Mouse (Mus musculus) midbrain, embryonic 11.5 days (tissue): ENCODE results near the gene Ccdc154. TPM values are rescaled to one million over a fixed set of nuclear protein-coding genes. Genes with fewer than 3 reads are reported as not detected.

Experiments
- ATAC-seq: fragments of 200-750 bp; cut with Nextera tagmentation; 2 replicates; pipeline ENCODE4 v1.8.0; 2017; ENCODE audit warnings: moderate TSS enrichment, moderate library complexity; ENCODE audit not compliant: low FRiP score
- DNase-seq: peaks from one replicate; pipeline ENCODE4 v3.0.0; 2015; ENCODE audit warnings: low spot score; ENCODE audit errors: missing footprints
- H3K27ac ChIP-seq: fragments of 300-500 bp; sonication (generic); 2 replicates; pipeline ENCODE4 v1.5.1; 2014; ENCODE audit warnings: low read depth, low read length
- H3K27me3 ChIP-seq: fragments of 300-500 bp; sonication (generic); 2 replicates; pipeline ENCODE4 v1.6.1; 2014; ENCODE audit warnings: mild to moderate bottlenecking, low read length, moderate library complexity, mixed read lengths; ENCODE audit not compliant: control insufficient read depth, insufficient read depth
- H3K36me3 ChIP-seq: fragments of 300-500 bp; sonication (generic); 2 replicates; pipeline ENCODE4 v1.6.1; 2014; ENCODE audit warnings: mild to moderate bottlenecking, low read length, moderate library complexity, mixed read lengths; ENCODE audit not compliant: control insufficient read depth, insufficient read depth
- H3K4me1 ChIP-seq: fragments of 300-500 bp; sonication (generic); 2 replicates; pipeline ENCODE4 v1.6.1; 2014; ENCODE audit warnings: low read length; ENCODE audit not compliant: control insufficient read depth, insufficient read depth
- H3K4me2 ChIP-seq: fragments of 300-500 bp; sonication (generic); 2 replicates; pipeline ENCODE4 v1.6.1; 2014; ENCODE audit warnings: mild to moderate bottlenecking, moderate library complexity
- H3K4me3 ChIP-seq: fragments of 300-500 bp; sonication (generic); 2 replicates; pipeline ENCODE4 v1.5.1; 2014; ENCODE audit warnings: low read depth, low read length
- H3K9ac ChIP-seq: fragments of 300-500 bp; sonication (generic); 2 replicates; pipeline ENCODE4 v1.6.1; 2014; ENCODE audit warnings: low read length
- H3K9me3 ChIP-seq: fragments of 300-500 bp; sonication (generic); 2 replicates; pipeline ENCODE4 v1.6.1; 2016; ENCODE audit warnings: low read length; ENCODE audit not compliant: control insufficient read depth
- WGBS: fragments of 180-500 bp; shearing (Covaris S2); extraction: QIAGEN DNeasy Blood & Tissue Kit; methylation state at CpG from one replicate; pipeline ENCODE4 v1.1.7; 2014; 5-methylcytosine and 5-hydroxymethylcytosine counted together
- polyA plus RNA-seq: library from polyadenylated mRNA; unstranded; fragments of >200 nt; fragmentation: Nextera tagmentation; extraction: Ambion mirVana; gene quantifications from 2 replicates; pipeline ENCODE4 v1.2.1, GENCODE M21; 2014

The Ccdc154 gene
- polyA plus RNA-seq, 1 experiment from 2014 or later: not detected

- no peak overlapping the region for H3K4me3 ChIP-seq
- no peaks in the 10 kb centered on the region for H3K36me3 ChIP-seq
- no peak overlapping the region for H3K9ac ChIP-seq
- DNase-seq (peak; percentile 53), ATAC-seq (no peak)
- H3K9me3 ChIP-seq: no peaks in the 10 kb centered on the region
- H3K27me3 ChIP-seq: no peaks in the 10 kb centered on the region
- H3K27ac ChIP-seq: no peak overlapping the region
- 84% methylated on average over 9 of the region's 9 CpGs for WGBS
- H3K4me2 ChIP-seq: no peak overlapping the region
- H3K4me1 ChIP-seq: no peaks in the 10 kb centered on the region
Measured at GRCm38 (mm10) chr17:25127681-25128080, 34.6 kb upstream of the Ccdc154 start.

DNA sequence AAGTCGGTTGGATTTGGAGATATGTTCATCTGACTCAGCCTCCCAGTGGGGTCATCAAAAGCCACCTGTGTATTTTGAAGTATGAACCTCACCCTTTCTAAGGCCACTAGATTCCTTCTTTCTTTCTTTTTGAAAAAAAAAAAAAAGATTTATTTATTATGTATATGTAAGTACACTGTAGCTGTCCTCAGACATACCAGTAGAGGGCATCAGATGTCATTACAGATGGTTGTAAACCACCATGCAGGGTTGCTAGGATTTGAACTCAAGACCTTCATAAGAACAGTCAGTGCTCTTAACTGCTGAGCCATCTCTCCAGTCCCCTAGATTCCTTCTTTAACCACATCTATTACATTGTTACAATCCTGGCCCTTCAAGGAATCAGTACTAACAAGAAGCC is 32.2 kb upstream of the Ccdc154 start:
- no peak overlapping the region for H3K4me3 ChIP-seq
- H3K27me3 ChIP-seq: no peaks in the 10 kb centered on the region
- peaks cover 8% of the 10 kb centered on the region for H3K4me1 ChIP-seq
- no peak overlapping the region for H3K9ac ChIP-seq
- 96% methylated on average over 1 of the region's 1 CpGs for WGBS
- no peak overlapping the region for H3K4me2 ChIP-seq
- ATAC-seq (no peak), DNase-seq (peak; percentile 73)
- H3K36me3 ChIP-seq: no peaks in the 10 kb centered on the region
- no peak overlapping the region for H3K27ac ChIP-seq
- H3K9me3 ChIP-seq: no peaks in the 10 kb centered on the region

DNA sequence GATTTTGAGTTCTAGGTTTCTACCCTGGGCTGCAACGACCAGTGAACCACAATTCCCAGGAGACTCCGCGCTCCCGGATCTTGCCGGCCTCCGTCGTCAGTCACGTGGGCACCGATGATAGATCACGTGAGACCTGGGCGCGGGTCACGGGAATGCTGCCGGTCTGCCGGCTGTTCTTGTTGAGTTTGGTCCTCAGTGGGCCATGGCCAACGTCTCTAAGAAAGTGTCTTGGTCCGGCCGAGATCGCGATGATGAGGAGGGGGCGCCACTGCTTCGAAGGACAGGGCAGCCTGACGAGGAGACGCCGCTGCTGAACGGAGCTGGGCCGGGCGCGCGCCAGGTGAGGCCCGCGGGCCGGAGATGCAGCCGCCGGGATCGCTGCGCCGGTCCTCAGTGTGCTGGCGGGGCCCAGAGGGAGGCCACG is 29.0 kb upstream of the Ccdc154 start, which contains the start of gene Clcn7:
Gene Clcn7, plus strand, starts transcription at position 117 of the 424 bp plus-strand sequence.
- H3K4me1 ChIP-seq: peaks cover 8% of the 10 kb centered on the region
- H3K27ac ChIP-seq: no peak within 1 kb of the TSS; the same call in 1 of the 2 replicates
- ATAC-seq (peak; percentile 96), DNase-seq (peak; percentile 98)
- no peaks in the 10 kb centered on the region for H3K9me3 ChIP-seq
- WGBS: under 1% methylated on average over 40 of the region's 40 CpGs
- peak within 1 kb of the TSS; percentile 73 for H3K4me3 ChIP-seq
- peak within 1 kb of the TSS; percentile 75 for H3K9ac ChIP-seq
- H3K36me3 ChIP-seq: no peaks in the 10 kb centered on the region
- no peaks in the 10 kb centered on the region for H3K27me3 ChIP-seq
- peak within 1 kb of the TSS; percentile 82 for H3K4me2 ChIP-seq

DNA sequence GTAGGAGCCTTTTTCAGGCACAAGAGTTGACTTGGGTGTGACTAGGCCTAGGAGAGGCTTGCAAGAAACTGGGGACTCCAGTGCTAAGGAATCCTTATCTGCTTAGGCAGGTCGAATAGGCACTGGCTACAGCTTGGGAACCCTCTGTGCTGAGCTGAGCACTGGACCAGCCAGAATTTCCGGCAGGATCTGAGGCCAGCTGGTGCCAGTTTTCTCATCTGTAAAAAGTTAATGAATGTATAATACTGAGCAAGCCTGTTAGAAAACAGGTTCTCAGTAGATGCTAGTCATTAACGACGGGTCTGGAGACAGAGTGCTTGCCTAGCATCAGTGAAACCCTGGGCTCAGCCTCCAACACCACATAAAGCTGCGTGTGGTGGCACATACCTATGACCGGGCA is 26.6 kb upstream of the Ccdc154 start:
- Histone ChIP-seq H3K9ac (no peak overlapping the region), H3K4me3 (no peak overlapping the region), H3K9me3 (no peaks in the 10 kb centered on the region), H3K36me3 (no peaks in the 10 kb centered on the region), H3K27ac (no peak overlapping the region), H3K4me2 (no peak overlapping the region), H3K27me3 (no peaks in the 10 kb centered on the region), H3K4me1 (peaks cover 8% of the 10 kb centered on the region)
- DNase-seq (no peak), ATAC-seq (no peak)
- WGBS: 88% methylated on average over 6 of the region's 6 CpGs

- Histone ChIP-seq H3K4me2 (no peak overlapping the region), H3K9ac (no peak overlapping the region), H3K4me3 (no peak overlapping the region), H3K36me3 (no peaks in the 10 kb centered on the region), H3K27me3 (no peaks in the 10 kb centered on the region), H3K9me3 (no peaks in the 10 kb centered on the region), H3K4me1 (peaks cover 8% of the 10 kb centered on the region), H3K27ac (no peak overlapping the region)
- DNase-seq: no peak
- 94% methylated on average over 1 of the region's 1 CpGs for WGBS
- ATAC-seq: no peak
Measured at GRCm38 (mm10) chr17:25138803-25139202, 23.5 kb upstream of the Ccdc154 start.

- Histone ChIP-seq H3K9ac (no peak overlapping the region), H3K4me3 (no peak overlapping the region), H3K27ac (no peak overlapping the region), H3K4me2 (no peak overlapping the region), H3K4me1 (no peaks in the 10 kb centered on the region), H3K36me3 (no peaks in the 10 kb centered on the region), H3K27me3 (no peaks in the 10 kb centered on the region), H3K9me3 (no peaks in the 10 kb centered on the region)
- WGBS: 74% methylated on average over 4 of the region's 4 CpGs
- ATAC-seq (no peak), DNase-seq (no peak)
Measured at GRCm38 (mm10) chr17:25139960-25140359, 22.3 kb upstream of the Ccdc154 start.

- no peak overlapping the region for H3K4me2 ChIP-seq
- DNase-seq (no peak), ATAC-seq (no peak)
- H3K9me3 ChIP-seq: no peaks in the 10 kb centered on the region
- H3K4me1 ChIP-seq: no peaks in the 10 kb centered on the region
- peaks cover 6% of the 10 kb centered on the region for H3K36me3 ChIP-seq
- no peak overlapping the region for H3K27ac ChIP-seq
- no peaks in the 10 kb centered on the region for H3K27me3 ChIP-seq
- no peak overlapping the region for H3K4me3 ChIP-seq
- 83% methylated on average over 7 of the region's 7 CpGs for WGBS
- no peak overlapping the region for H3K9ac ChIP-seq
Measured at GRCm38 (mm10) chr17:25163387-25163786, 1.1 kb downstream of the Ccdc154 start.

DNA sequence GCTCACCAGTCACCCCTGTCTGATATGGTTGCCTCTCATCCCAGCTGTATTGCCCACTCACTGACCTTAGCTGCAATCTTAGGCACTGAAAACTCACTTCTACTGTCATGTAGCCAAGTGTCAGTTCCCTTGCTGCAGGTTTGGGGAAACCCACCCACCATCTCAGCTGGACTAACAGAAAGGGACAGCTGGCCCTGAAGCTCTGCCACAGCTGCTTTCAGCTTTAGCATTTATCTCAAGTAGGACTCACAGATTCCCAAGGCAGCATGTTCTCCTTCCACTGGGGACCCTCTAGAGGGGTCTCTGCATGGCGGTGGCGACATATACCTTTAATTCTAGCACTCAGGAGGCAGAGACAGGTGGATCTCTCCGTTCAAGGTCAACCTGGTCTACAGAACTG is 2.5 kb downstream of the Ccdc154 start:
- no peak overlapping the region for H3K4me3 ChIP-seq

GRCm38 (mm10) chr17:25165970-25166671 is 3.9 kb downstream of the Ccdc154 start:
- no peak overlapping the region for H3K4me3 ChIP-seq
- no peaks in the 10 kb centered on the region for H3K36me3 ChIP-seq
- WGBS: 76% methylated on average over 6 of the region's 6 CpGs
- no peaks in the 10 kb centered on the region for H3K9me3 ChIP-seq
- H3K9ac ChIP-seq: no peak overlapping the region
- no peak for ATAC-seq
- H3K27me3 ChIP-seq: no peaks in the 10 kb centered on the region
- no peak overlapping the region for H3K27ac ChIP-seq
- DNase-seq: no peak
- H3K4me1 ChIP-seq: no peaks in the 10 kb centered on the region
- H3K4me2 ChIP-seq: no peak overlapping the region

More for the DNA sequence above, 2.5 kb downstream of the Ccdc154 start:
- no peak for ATAC-seq
- Histone ChIP-seq H3K4me2 (no peak overlapping the region), H3K9me3 (no peaks in the 10 kb centered on the region), H3K27me3 (no peaks in the 10 kb centered on the region), H3K27ac (no peak overlapping the region), H3K4me1 (no peaks in the 10 kb centered on the region), H3K36me3 (peaks cover 3% of the 10 kb centered on the region), H3K9ac (no peak overlapping the region)
- no peak for DNase-seq
- WGBS: 86% methylated on average over 3 of the region's 3 CpGs
